Mouse (Mus musculus) C2C12 (cell line): ENCODE data around the gene Tbc1d32. TPM values are rescaled to one million over a fixed set of nuclear protein-coding genes. Genes with fewer than 3 reads are reported as not detected.

ENCODE experiments used
- H3K27me3 ChIP-seq: one replicate; pipeline ENCODE4 v1.6.1; 2011; ENCODE audit not compliant: control insufficient read depth, insufficient read depth, insufficient read length
- H3K36me3 ChIP-seq: one replicate; pipeline ENCODE4 v1.6.1; 2011; ENCODE audit not compliant: control insufficient read depth, insufficient read depth
- H3K4me3 ChIP-seq: one replicate; pipeline ENCODE4 v1.5.1; 2011; ENCODE audit warnings: mild to moderate bottlenecking, control low read depth; ENCODE audit not compliant: poor library complexity, insufficient read depth, severe bottlenecking
- H3K79me2 ChIP-seq: one replicate; pipeline ENCODE4 v1.6.1; 2011; ENCODE audit not compliant: control insufficient read depth, insufficient read depth
- H3K79me3 ChIP-seq: one replicate; pipeline ENCODE4 v1.6.1; 2011; ENCODE audit warnings: low read depth, control low read depth
- H3ac ChIP-seq: one replicate; pipeline ENCODE3; 2011; ENCODE audit warnings: low read depth; ENCODE audit not compliant: control insufficient read depth, insufficient read length
- CEBPB ChIP-seq: IDR thresholded peaks from one replicate; pipeline ENCODE4 v1.6.1; 2011; ENCODE audit warnings: low read depth, mild to moderate bottlenecking, control low read depth, moderate library complexity
- CTCF ChIP-seq: IDR thresholded peaks from one replicate; pipeline ENCODE4 v1.5.1; 2011; ENCODE audit not compliant: control insufficient read depth, insufficient read depth, insufficient read length
- FOSL1 ChIP-seq: IDR thresholded peaks from one replicate; pipeline ENCODE4 v1.8.0; 2011; ENCODE audit warnings: mild to moderate bottlenecking, low read length; ENCODE audit not compliant: poor library complexity, insufficient read depth, severe bottlenecking
- MAX ChIP-seq: IDR thresholded peaks from one replicate; pipeline ENCODE4 v1.6.1; 2011; ENCODE audit warnings: mild to moderate bottlenecking, control low read depth
- MYOD1 ChIP-seq: IDR thresholded peaks from one replicate; pipeline ENCODE4 v1.6.1; 2011; ENCODE audit warnings: low read depth; ENCODE audit not compliant: control insufficient read depth, insufficient read length
- MYOG ChIP-seq: IDR thresholded peaks from one replicate; pipeline ENCODE4 v1.6.1; 2011; ENCODE audit not compliant: control insufficient read depth, insufficient read length; ENCODE audit errors: extremely low read depth
- USF1 ChIP-seq: IDR thresholded peaks from one replicate; pipeline ENCODE4 v1.6.1; 2011; ENCODE audit warnings: low read depth, mild to moderate bottlenecking, control low read depth, moderate library complexity
- polyA plus RNA-seq: library from polyadenylated mRNA; unstranded; fragments of >200 nt; fragmentation: generic; extraction: Trizol; gene quantifications from one replicate; pipeline ENCODE4 v1.2.1, GENCODE M21; 2012; ENCODE audit warnings: missing spikeins

The Tbc1d32 gene
- polyA plus RNA-seq, 1 experiment, result 0.71 TPM

GRCm38 (mm10) chr10:56106333-56106995 is 122.0 kb downstream of the Tbc1d32 start, which contains the start of gene Msl3l2:
Gene Msl3l2, plus strand, starts transcription at chr10:56106917.
- H3K4me3 ChIP-seq, result no peak within 1 kb of the TSS
- H3K36me3 ChIP-seq, result no peaks in the 10 kb centered on the region
- H3K79me2 ChIP-seq, result no peaks in the 10 kb centered on the region
- TF ChIP-seq FOSL1 (no peak), CTCF (no peak), USF1 (no peak), CEBPB (no peak), MAX (no peak), MYOD1 (no peak), MYOG (no peak)
- H3K27me3 ChIP-seq, result no peaks in the 10 kb centered on the region
- H3ac ChIP-seq, result no peak within 1 kb of the TSS
- no peaks in the 10 kb centered on the region for H3K79me3 ChIP-seq

GRCm38 (mm10) chr10:56099641-56100310 is 128.7 kb downstream of the Tbc1d32 start:
- no peaks in the 10 kb centered on the region for H3K27me3 ChIP-seq
- H3ac ChIP-seq, result no peak overlapping the region
- H3K79me3 ChIP-seq, result no peaks in the 10 kb centered on the region
- no peak for TF ChIP-seq MYOG
- no peak for TF ChIP-seq CTCF
- no peak for TF ChIP-seq MAX
- H3K79me2 ChIP-seq, result no peaks in the 10 kb centered on the region
- H3K4me3 ChIP-seq, result no peak overlapping the region
- H3K36me3 ChIP-seq, result no peaks in the 10 kb centered on the region

- Histone ChIP-seq H3K27me3 (no peaks in the 10 kb centered on the region), H3ac (no peak overlapping the region), H3K79me3 (no peaks in the 10 kb centered on the region), H3K4me3 (no peak overlapping the region), H3K79me2 (no peaks in the 10 kb centered on the region), H3K36me3 (no peaks in the 10 kb centered on the region)
- TF ChIP-seq CTCF, result no peak
- no peak for TF ChIP-seq USF1
- TF ChIP-seq MYOD1, result no peak
- TF ChIP-seq CEBPB, result no peak
- no peak for TF ChIP-seq MYOG
- no peak for TF ChIP-seq FOSL1
- no peak for TF ChIP-seq MAX
Observed at GRCm38 (mm10) chr10:56099126-56099525, 129.4 kb downstream of the Tbc1d32 start.

- TF ChIP-seq CEBPB (no peak), CTCF (no peak), USF1 (no peak), MYOD1 (no peak), MYOG (no peak), MAX (no peak), FOSL1 (no peak)
Observed at GRCm38 (mm10) chr10:56096757-56097156, 131.7 kb downstream of the Tbc1d32 start.

GRCm38 (mm10) chr10:56094586-56094985 is 133.9 kb downstream of the Tbc1d32 start:
- TF ChIP-seq CTCF (no peak), MAX (no peak)
- no peak overlapping the region for H3K4me3 ChIP-seq
- no peaks in the 10 kb centered on the region for H3K27me3 ChIP-seq
- no peaks in the 10 kb centered on the region for H3K79me2 ChIP-seq
- no peaks in the 10 kb centered on the region for H3K36me3 ChIP-seq
- H3K79me3 ChIP-seq, result no peaks in the 10 kb centered on the region
- no peak overlapping the region for H3ac ChIP-seq

More at GRCm38 (mm10) chr10:56096757-56097156, 131.7 kb downstream of the Tbc1d32 start:
- Histone ChIP-seq H3ac (no peak overlapping the region), H3K27me3 (no peaks in the 10 kb centered on the region), H3K4me3 (no peak overlapping the region), H3K79me3 (no peaks in the 10 kb centered on the region), H3K36me3 (no peaks in the 10 kb centered on the region), H3K79me2 (no peaks in the 10 kb centered on the region)

GRCm38 (mm10) chr10:56089714-56090113 is 138.8 kb downstream of the Tbc1d32 start:
- Histone ChIP-seq H3ac (no peak overlapping the region), H3K79me3 (no peaks in the 10 kb centered on the region), H3K4me3 (no peak overlapping the region), H3K36me3 (no peaks in the 10 kb centered on the region), H3K27me3 (no peaks in the 10 kb centered on the region), H3K79me2 (no peaks in the 10 kb centered on the region)
- TF ChIP-seq CTCF (no peak), MYOG (no peak), FOSL1 (no peak), MYOD1 (no peak), CEBPB (no peak), USF1 (no peak), MAX (no peak)
